11 mouse cellular contexts compared by ENCODE assay signal in the genomic region with DNA sequence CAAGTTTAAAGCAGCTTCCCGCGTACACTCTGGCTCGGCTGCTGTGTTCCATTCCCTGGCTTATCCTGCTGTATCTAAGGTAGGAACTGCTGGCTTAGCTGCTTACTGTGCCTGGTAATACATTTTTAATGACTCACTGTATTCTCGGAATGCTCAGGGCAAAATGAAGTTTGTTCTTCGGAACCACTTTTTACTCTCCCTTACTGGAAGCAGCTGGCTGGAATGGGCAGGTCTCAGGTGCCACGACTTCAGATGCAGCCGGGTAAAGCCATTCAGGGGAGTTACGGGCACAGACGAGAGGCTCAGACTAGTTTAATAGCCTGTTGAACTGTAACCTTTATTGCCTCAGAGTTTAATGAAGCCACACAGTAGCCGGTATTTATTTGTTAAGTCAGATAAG. TPM values are rescaled to one million over a fixed set of nuclear protein-coding genes. Genes with fewer than 3 reads are reported as not detected.
DNase-seq lines count a peak whose midpoint lies in the region; ATAC-seq lines count a peak whose summit lies in the region.
"Had no signal": no experiment of that assay in that cellular context is flagged by ENCODE, and none has a peak within 500 bp of the region (broad histone marks: within the 10 kb centered on the region; RNA-seq: fewer than 3 reads in every experiment).

No protein-coding gene starts in this region.

- no peak overlapping the region for H3K4me2 ChIP-seq in hindbrain, embryonic 16.5 days (ENCODE audit: low read length)
- H3K4me2 ChIP-seq in hindbrain, embryonic 12.5 days (replicated peaks): no peak overlapping the region
- no peak overlapping the region for H3K4me2 ChIP-seq in intestine, embryonic 16.5 days (ENCODE audit: low read depth, low read length)
- H3K4me2 ChIP-seq: liver, embryonic 12.5 days had no signal

- peak overlapping the region; percentile 55 for H3K27ac ChIP-seq in hindbrain, embryonic 16.5 days (ENCODE audit: low read depth, low read length)
- H3K27ac ChIP-seq in hindbrain, embryonic 12.5 days: no peak overlapping the region
- H3K27ac ChIP-seq in intestine, embryonic 16.5 days (ENCODE audit: low read length): peak overlapping the region; percentile 60
- H3K27ac ChIP-seq: liver, embryonic 12.5 days had no signal

- ATAC-seq in hindbrain, embryonic 16.5 days: no peak
- no peak for ATAC-seq in hindbrain, embryonic 12.5 days (ENCODE audit: low FRiP score)
- ATAC-seq in intestine, embryonic 16.5 days: peak; percentile 81
- ATAC-seq: liver, embryonic 12.5 days had no signal

- DNase-seq in brain, adult 2 months (ENCODE audit: low read depth, low spot score): peak; percentile 19
- peak; percentile 66 to 78 for DNase-seq in kidney, postnatal 36 days
- DNase-seq in spleen, adult 18-20 months: no peak
- no peak for DNase-seq in spleen, adult 12 weeks (ENCODE audit: low spot score)
- no peak for DNase-seq in thymus, postnatal 10 days (ENCODE audit: low spot score in 2 of 2)
- DNase-seq: embryo, embryonic 11 days; thymus, postnatal 25 days had no signal

- no peaks in the 10 kb centered on the region for H3K27me3 ChIP-seq in hindbrain, embryonic 16.5 days (replicated peaks; ENCODE audit: control insufficient read depth, insufficient read depth, low read length)
- H3K27me3 ChIP-seq in hindbrain, embryonic 12.5 days: no peaks in the 10 kb centered on the region
- H3K27me3 ChIP-seq in intestine, embryonic 16.5 days (replicated peaks; ENCODE audit: control insufficient read depth, insufficient read depth, low read length): no peaks in the 10 kb centered on the region
- H3K27me3 ChIP-seq: liver, embryonic 12.5 days had no signal

- H3K9me3 ChIP-seq in hindbrain, embryonic 16.5 days (ENCODE audit: control insufficient read depth, low read length): no peaks in the 10 kb centered on the region
- H3K9me3 ChIP-seq in hindbrain, embryonic 12.5 days (replicated peaks): no peaks in the 10 kb centered on the region
- H3K9me3 ChIP-seq in intestine, embryonic 16.5 days (ENCODE audit: control insufficient read depth, low read length): no peaks in the 10 kb centered on the region
- H3K9me3 ChIP-seq: liver, embryonic 12.5 days had no signal

- 68% methylated on average over 10 of the region's 10 CpGs for WGBS in hindbrain, embryonic 16.5 days
- WGBS in hindbrain, embryonic 12.5 days: 83% methylated on average over 10 of the region's 10 CpGs
- 53% methylated on average over 10 of the region's 10 CpGs for WGBS in intestine, embryonic 16.5 days

- no peak overlapping the region for H3K9ac ChIP-seq in hindbrain, embryonic 16.5 days (ENCODE audit: low read depth, low read length)
- no peak overlapping the region for H3K9ac ChIP-seq in hindbrain, embryonic 12.5 days
- H3K9ac ChIP-seq in intestine, embryonic 16.5 days (ENCODE audit: low read depth, low read length): no peak overlapping the region
- H3K9ac ChIP-seq: liver, embryonic 12.5 days had no signal

- no peaks in the 10 kb centered on the region for H3K36me3 ChIP-seq in hindbrain, embryonic 16.5 days (ENCODE audit: control insufficient read depth, insufficient read depth, low read length)
- H3K36me3 ChIP-seq in hindbrain, embryonic 12.5 days: 0 out of 2 replicates have a peak, but pooled peaks cover 4% of the 10 kb centered on the region
- no peaks in the 10 kb centered on the region for H3K36me3 ChIP-seq in intestine, embryonic 16.5 days (ENCODE audit: control insufficient read depth, insufficient read depth, low read length)
- H3K36me3 ChIP-seq: liver, embryonic 12.5 days had no signal

- no peaks in the 10 kb centered on the region for H3K4me1 ChIP-seq in hindbrain, embryonic 16.5 days (ENCODE audit: control insufficient read depth, insufficient read depth, low read depth, low read length)
- H3K4me1 ChIP-seq in hindbrain, embryonic 12.5 days: no peaks in the 10 kb centered on the region
- peaks cover 20% of the 10 kb centered on the region for H3K4me1 ChIP-seq in intestine, embryonic 16.5 days (ENCODE audit: control insufficient read depth, insufficient read depth, low read length)

- no peak overlapping the region for H3K4me3 ChIP-seq in hindbrain, embryonic 16.5 days (ENCODE audit: low read length)
- H3K4me3 ChIP-seq in hindbrain, embryonic 12.5 days: no peak overlapping the region
- H3K4me3 ChIP-seq in intestine, embryonic 16.5 days (ENCODE audit: low read length): 0 out of 2 replicates have a peak overlapping the region, but pooled peaks have one; percentile 1
- H3K4me3 ChIP-seq: liver, embryonic 12.5 days had no signal

RNA-seq across cellular contexts. Expression of gene Blzf1, which starts 14.1 kb away (rescaled TPM):
- polyA plus RNA-seq in hindbrain, embryonic 16.5 days (2015; fragmentation: Nextera tagmentation; extraction: Ambion mirVana): 29.4 and 31.3 TPM in 2 replicates
- polyA plus RNA-seq in hindbrain, embryonic 12.5 days (2016; fragmentation: Nextera tagmentation; extraction: Ambion mirVana): 31.0 and 31.3 TPM in 2 replicates
- polyA plus RNA-seq in intestine, embryonic 16.5 days (2015; fragmentation: Nextera tagmentation; extraction: Ambion mirVana): 24.9 and 26.8 TPM in 2 replicates

RNA-seq across cellular contexts. Expression of gene Nme7, which starts 17.5 kb away (rescaled TPM):
- 32.0 and 35.8 TPM in 2 replicates for polyA plus RNA-seq in hindbrain, embryonic 16.5 days (2015; fragmentation: Nextera tagmentation; extraction: Ambion mirVana)
- 29.8 and 32.0 TPM in 2 replicates for polyA plus RNA-seq in hindbrain, embryonic 12.5 days (2016; fragmentation: Nextera tagmentation; extraction: Ambion mirVana)
- 30.8 and 31.8 TPM in 2 replicates for polyA plus RNA-seq in intestine, embryonic 16.5 days (2015; fragmentation: Nextera tagmentation; extraction: Ambion mirVana)

RNA-seq across cellular contexts. Expression of gene Ccdc181, which starts 46.0 kb away (rescaled TPM):
- polyA plus RNA-seq in hindbrain, embryonic 16.5 days (2015; fragmentation: Nextera tagmentation; extraction: Ambion mirVana): 23.9 and 26.4 TPM in 2 replicates
- polyA plus RNA-seq in hindbrain, embryonic 12.5 days (2016; fragmentation: Nextera tagmentation; extraction: Ambion mirVana): 15.3 and 19.2 TPM in 2 replicates
- polyA plus RNA-seq in intestine, embryonic 16.5 days (2015; fragmentation: Nextera tagmentation; extraction: Ambion mirVana): 8.1 and 8.6 TPM in 2 replicates

Comparison
In these comparisons a context has a peak if more than half of its experiments do, and no peak if none do; other contexts are left out.
1. DNase-seq: peak in brain, adult 2 months (single experiment) and kidney, postnatal 36 days (2 of 2); none in spleen, adult 18-20 months (0 of 2), spleen, adult 12 weeks (single experiment) and thymus, postnatal 10 days (0 of 2).